Mouse (Mus musculus) forebrain, embryonic 14.5 days (tissue): ENCODE results near the gene Paxbp1. TPM values are rescaled to one million over a fixed set of nuclear protein-coding genes. Genes with fewer than 3 reads are reported as not detected.
A peak's percentile ranks its signal among the peaks of the same experiment; 100 is the strongest.

Experiments
- ATAC-seq: fragments of 200-750 bp; cut with Nextera tagmentation; 2 replicates; pipeline ENCODE4 v1.8.0; 2017; ENCODE audit warnings: mild to moderate bottlenecking, moderate library complexity
- DNase-seq: peaks from one replicate; pipeline ENCODE4 v3.0.0-alpha.2; 2015; ENCODE audit warnings: low spot score
- H3K27ac ChIP-seq: fragments of 300-500 bp; sonication (generic); 2 replicates; pipeline ENCODE4 v1.5.1; 2014; ENCODE audit warnings: low read depth, mild to moderate bottlenecking, control low read depth, low read length, moderate library complexity
- H3K27me3 ChIP-seq: fragments of 300-500 bp; sonication (generic); replicated peaks from 2 replicates; pipeline ENCODE4 v1.6.1; 2014; ENCODE audit warnings: low read length, control low read depth, mixed read lengths; ENCODE audit not compliant: control insufficient read depth, insufficient read depth
- H3K36me3 ChIP-seq: fragments of 300-500 bp; sonication (generic); 2 replicates; pipeline ENCODE4 v1.6.1; 2014; ENCODE audit warnings: low read length, control low read depth; ENCODE audit not compliant: control insufficient read depth, insufficient read depth
- H3K4me1 ChIP-seq: fragments of 300-500 bp; sonication (generic); 2 replicates; pipeline ENCODE4 v1.6.1; 2014; ENCODE audit warnings: antibody characterized with exemption, low read length, control low read depth; ENCODE audit not compliant: control insufficient read depth, insufficient read depth
- H3K4me2 ChIP-seq: fragments of 300-500 bp; sonication (generic); 2 replicates; pipeline ENCODE4 v1.6.1; 2014; ENCODE audit warnings: mild to moderate bottlenecking, control low read depth, low read length
- H3K4me3 ChIP-seq: fragments of 300-500 bp; sonication (generic); 2 replicates; pipeline ENCODE4 v1.5.1; 2014; ENCODE audit warnings: low read depth, low read length, control low read depth
- H3K9ac ChIP-seq: fragments of 300-500 bp; sonication (generic); 2 replicates; pipeline ENCODE4 v1.6.1; 2014; ENCODE audit warnings: mild to moderate bottlenecking, low read length, control low read depth, moderate library complexity
- H3K9me3 ChIP-seq: fragments of 300-500 bp; sonication (generic); replicated peaks from 2 replicates; pipeline ENCODE4 v1.6.1; 2016; ENCODE audit warnings: low read length, control low read depth, mixed read lengths; ENCODE audit not compliant: control insufficient read depth
- WGBS: fragments of 180-500 bp; shearing (Covaris S2); extraction: QIAGEN DNeasy Blood & Tissue Kit; methylation state at CpG from one replicate; pipeline ENCODE4 v1.1.7; 2014; 5-methylcytosine and 5-hydroxymethylcytosine counted together
- polyA plus RNA-seq: library from polyadenylated mRNA; unstranded; fragments of >200 nt; fragmentation: Nextera tagmentation; extraction: Ambion mirVana; gene quantifications from 2 replicates; pipeline ENCODE4 v1.2.1, GENCODE M21; 2014

Gene Paxbp1
- polyA plus RNA-seq, 1 experiment from 2014 or later: 48.1 TPM

GRCm38 (mm10) chr16:91011021-91011683, 33.2 kb downstream of the Paxbp1 start, which contains the start of gene Synj1:
Synj1 (minus strand) TSS chr16:91011308.
- H3K36me3 ChIP-seq: peaks cover 24% of the 10 kb centered on the region
- H3K4me3 ChIP-seq: peak within 1 kb of the TSS; percentile 81
- WGBS: under 1% methylated on average over 62 of the region's 66 CpGs
- H3K27me3 ChIP-seq: no peaks in the 10 kb centered on the region
- peak within 1 kb of the TSS; percentile 91 for H3K27ac ChIP-seq
- H3K9me3 ChIP-seq: no peaks in the 10 kb centered on the region
- DNase-seq (peak; percentile 95), ATAC-seq (peak; percentile 97)
- peak within 1 kb of the TSS; percentile 70 for H3K4me2 ChIP-seq
- peak within 1 kb of the TSS; percentile 87 for H3K9ac ChIP-seq
- H3K4me1 ChIP-seq: peaks cover 6% of the 10 kb centered on the region; the same call in 1 of the 2 replicates

GRCm38 (mm10) chr16:91010581-91011020, 33.7 kb downstream of the Paxbp1 start:
- 0% methylated on average over 42 of the region's 42 CpGs for WGBS
- no peak for DNase-seq
- H3K36me3 ChIP-seq: peaks cover 18% of the 10 kb centered on the region

GRCm38 (mm10) chr16:91009942-91010529, 34.3 kb downstream of the Paxbp1 start:
- Histone ChIP-seq H3K27me3 (no peaks in the 10 kb centered on the region), H3K4me3 (peak overlapping the region; percentile 81), H3K4me2 (peak overlapping the region; percentile 70), H3K27ac (peak overlapping the region; percentile 91; the same call in 1 of the 2 replicates), H3K36me3 (peaks cover 12% of the 10 kb centered on the region), H3K9me3 (no peaks in the 10 kb centered on the region), H3K4me1 (peaks cover 6% of the 10 kb centered on the region; the same call in 1 of the 2 replicates), H3K9ac (peak overlapping the region; percentile 87)
- ATAC-seq (no peak), DNase-seq (peak; percentile 42)
- WGBS: under 1% methylated on average over 19 of the region's 19 CpGs

More at GRCm38 (mm10) chr16:91010581-91011020, 33.7 kb downstream of the Paxbp1 start:
- peak overlapping the region; percentile 91 for H3K27ac ChIP-seq
- no peaks in the 10 kb centered on the region for H3K27me3 ChIP-seq
- peak overlapping the region; percentile 87 for H3K9ac ChIP-seq
- peak overlapping the region; percentile 81 for H3K4me3 ChIP-seq
- peak overlapping the region; percentile 70 for H3K4me2 ChIP-seq
- ATAC-seq: no peak; the same call in 1 of the 2 replicates
- H3K9me3 ChIP-seq: no peaks in the 10 kb centered on the region
- peaks cover 6% of the 10 kb centered on the region; the same call in 1 of the 2 replicates for H3K4me1 ChIP-seq

GRCm38 (mm10) chr16:91004915-91005538, 39.3 kb downstream of the Paxbp1 start:
- Histone ChIP-seq H3K9ac (no peak overlapping the region), H3K36me3 (no peaks in the 10 kb centered on the region), H3K9me3 (no peaks in the 10 kb centered on the region), H3K4me3 (no peak overlapping the region), H3K4me2 (no peak overlapping the region), H3K27ac (no peak overlapping the region), H3K27me3 (no peaks in the 10 kb centered on the region), H3K4me1 (0 out of 2 replicates have a peak, but pooled peaks cover 6% of the 10 kb centered on the region)
- ATAC-seq: no peak
- DNase-seq: no peak
- 90% methylated on average over 4 of the region's 4 CpGs for WGBS

GRCm38 (mm10) chr16:91001098-91001497, 43.2 kb downstream of the Paxbp1 start:
- no peak overlapping the region for H3K27ac ChIP-seq
- H3K9me3 ChIP-seq: no peaks in the 10 kb centered on the region
- ATAC-seq: no peak
- DNase-seq: no peak
- no peaks in the 10 kb centered on the region for H3K36me3 ChIP-seq
- H3K27me3 ChIP-seq: no peaks in the 10 kb centered on the region
- 84% methylated on average over 2 of the region's 2 CpGs for WGBS
- peaks cover 11% of the 10 kb centered on the region for H3K4me1 ChIP-seq
- no peak overlapping the region for H3K9ac ChIP-seq
- no peak overlapping the region for H3K4me2 ChIP-seq
- H3K4me3 ChIP-seq: no peak overlapping the region

GRCm38 (mm10) chr16:90999827-91000226, 44.5 kb downstream of the Paxbp1 start:
- WGBS: 38% methylated on average over 4 of the region's 4 CpGs
- Histone ChIP-seq H3K4me2 (no peak overlapping the region), H3K27me3 (no peaks in the 10 kb centered on the region), H3K36me3 (no peaks in the 10 kb centered on the region), H3K27ac (no peak overlapping the region), H3K4me1 (peaks cover 11% of the 10 kb centered on the region), H3K9ac (no peak overlapping the region), H3K9me3 (no peaks in the 10 kb centered on the region), H3K4me3 (no peak overlapping the region)
- ATAC-seq (no peak), DNase-seq (peak; percentile 20)

GRCm38 (mm10) chr16:90997822-90998221, 46.5 kb downstream of the Paxbp1 start:
- Histone ChIP-seq H3K27me3 (no peaks in the 10 kb centered on the region), H3K4me1 (peaks cover 11% of the 10 kb centered on the region), H3K4me3 (no peak overlapping the region), H3K27ac (no peak overlapping the region), H3K9me3 (no peaks in the 10 kb centered on the region), H3K4me2 (no peak overlapping the region), H3K9ac (no peak overlapping the region), H3K36me3 (0 out of 2 replicates have a peak, but pooled peaks cover 7% of the 10 kb centered on the region)
- DNase-seq (no peak), ATAC-seq (no peak)
- 88% methylated on average over 3 of the region's 3 CpGs for WGBS

- Histone ChIP-seq H3K27ac (no peak overlapping the region), H3K4me3 (no peak overlapping the region), H3K9ac (no peak overlapping the region), H3K9me3 (no peaks in the 10 kb centered on the region), H3K4me2 (no peak overlapping the region), H3K27me3 (no peaks in the 10 kb centered on the region), H3K36me3 (0 out of 2 replicates have a peak, but pooled peaks cover 15% of the 10 kb centered on the region), H3K4me1 (peaks cover 11% of the 10 kb centered on the region)
- ATAC-seq (no peak), DNase-seq (no peak)
- WGBS: 88% methylated on average over 7 of the region's 7 CpGs
These were observed 47.8 kb downstream of the Paxbp1 start for GRCm38 (mm10) chr16:90996327-90997243.
